Mouse (Mus musculus): ENCODE measurements around the gene Gm17349. TPM values are rescaled to one million over a fixed set of nuclear protein-coding genes. Genes with fewer than 3 reads are reported as not detected.

The Gm17349 gene
- polyA plus RNA-seq, 1 experiment from 2014 or later: not detected

DNA sequence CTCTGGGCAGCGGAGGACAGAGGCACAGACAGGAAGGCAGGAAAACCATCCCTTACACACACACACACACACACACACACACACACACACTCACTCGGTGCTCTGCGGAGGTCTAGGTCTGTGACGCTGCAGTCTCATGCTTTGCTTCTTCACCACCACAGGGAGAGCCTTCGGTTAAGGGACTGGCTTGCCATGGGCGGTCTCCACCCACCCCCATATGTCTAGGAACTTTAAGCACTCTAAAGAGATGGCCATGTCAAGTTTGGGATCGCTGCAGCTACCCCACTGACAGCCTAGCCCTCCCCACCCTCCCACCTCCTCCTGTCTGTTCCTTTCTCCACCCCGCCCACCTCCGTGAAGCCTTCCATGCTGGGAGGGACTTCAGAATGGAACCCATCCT is 49.3 kb downstream of the Gm17349 start:
- ATAC-seq (replicated peaks; ENCODE audit: low FRiP score) (no peak), DNase-seq (ENCODE audit: low spot score) (no peak)
- H3K27me3 ChIP-seq (ENCODE audit: control insufficient read depth, insufficient read depth, low read length): peaks cover 24% of the 10 kb centered on the region
- WGBS: 61% methylated on average over 9 of the region's 9 CpGs
- H3K4me2 ChIP-seq (ENCODE audit: low read depth, low read length, severe bottlenecking): no peak overlapping the region
- no peak overlapping the region for H3K4me3 ChIP-seq (ENCODE audit: low read depth, low read length)
- no peak overlapping the region for H3K27ac ChIP-seq (ENCODE audit: low read depth, low read length)
- no peaks in the 10 kb centered on the region for H3K9me3 ChIP-seq (ENCODE audit: control insufficient read depth, low read length)
- no peaks in the 10 kb centered on the region for H3K36me3 ChIP-seq (ENCODE audit: control insufficient read depth, insufficient read depth, low read length)
- H3K4me1 ChIP-seq (replicated peaks; ENCODE audit: control insufficient read depth, insufficient read depth, low read length): peaks cover 7% of the 10 kb centered on the region; the same call in 1 of the 2 replicates
- no peak overlapping the region for H3K9ac ChIP-seq (ENCODE audit: low read length)

DNA sequence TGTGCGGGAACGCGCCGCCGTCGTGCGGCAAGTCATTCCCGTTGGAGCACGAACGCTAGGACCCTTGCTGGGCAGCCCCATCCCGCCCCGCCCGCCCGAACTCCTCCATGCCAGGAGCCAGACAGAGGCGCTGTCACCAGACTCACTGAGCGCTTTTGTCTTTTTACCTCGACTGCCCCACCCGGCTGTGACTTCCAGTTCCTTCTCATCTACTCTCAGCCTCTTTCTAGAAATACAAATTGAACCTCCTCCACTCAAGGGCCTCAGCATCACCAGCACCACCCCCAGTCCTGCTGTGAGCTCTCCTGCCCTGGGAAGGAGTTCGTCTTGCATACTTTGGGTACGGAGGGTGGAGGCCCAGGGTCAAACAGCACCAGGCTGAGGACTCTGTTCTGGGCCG is 51.4 kb downstream of the Gm17349 start:
- peak overlapping the region; percentile 15 for H3K4me3 ChIP-seq (ENCODE audit: low read depth, low read length)
- DNase-seq (ENCODE audit: low spot score) (peak; percentile 53), ATAC-seq (replicated peaks; ENCODE audit: low FRiP score) (no peak)
- H3K27ac ChIP-seq (ENCODE audit: low read depth, low read length): no peak overlapping the region
- 3% methylated on average over 21 of the region's 21 CpGs for WGBS
- H3K4me1 ChIP-seq (replicated peaks; ENCODE audit: control insufficient read depth, insufficient read depth, low read length): peaks cover 20% of the 10 kb centered on the region
- H3K36me3 ChIP-seq (ENCODE audit: control insufficient read depth, insufficient read depth, low read length): no peaks in the 10 kb centered on the region
- peaks cover 24% of the 10 kb centered on the region for H3K27me3 ChIP-seq (ENCODE audit: control insufficient read depth, insufficient read depth, low read length)
- H3K9ac ChIP-seq (ENCODE audit: low read length): peak overlapping the region; percentile 20; the same call in 1 of the 2 replicates
- H3K9me3 ChIP-seq (ENCODE audit: control insufficient read depth, low read length): no peaks in the 10 kb centered on the region
- H3K4me2 ChIP-seq (ENCODE audit: low read depth, low read length, severe bottlenecking): peak overlapping the region; percentile 36

DNA sequence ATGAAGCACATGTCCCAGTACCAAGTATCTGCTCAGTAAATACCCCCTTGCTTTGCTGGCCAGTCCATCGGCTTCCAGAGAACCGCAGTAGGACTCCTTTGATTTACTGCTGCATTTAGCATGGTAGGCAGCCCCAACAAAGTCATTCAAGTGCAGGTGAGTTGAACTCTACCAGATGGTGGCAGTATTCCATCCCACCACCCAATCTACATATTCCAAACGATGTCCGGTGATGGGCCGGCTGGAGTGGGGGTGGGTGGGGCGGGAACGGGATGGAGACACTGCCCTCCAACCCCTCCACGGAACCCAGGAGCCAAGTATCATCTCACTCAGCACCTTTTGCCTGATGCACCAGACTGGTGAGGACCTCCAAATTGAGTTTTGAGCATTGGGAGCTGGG is 52.0 kb downstream of the Gm17349 start:
- H3K9me3 ChIP-seq (ENCODE audit: control insufficient read depth, low read length): no peaks in the 10 kb centered on the region
- no peak overlapping the region for H3K9ac ChIP-seq (ENCODE audit: low read length)
- no peaks in the 10 kb centered on the region for H3K36me3 ChIP-seq (ENCODE audit: control insufficient read depth, insufficient read depth, low read length)
- H3K4me3 ChIP-seq (ENCODE audit: low read depth, low read length): peak overlapping the region; percentile 15
- WGBS: 9% methylated on average over 8 of the region's 8 CpGs
- no peak overlapping the region for H3K27ac ChIP-seq (ENCODE audit: low read depth, low read length)
- no peak for DNase-seq (ENCODE audit: low spot score)
- peaks cover 24% of the 10 kb centered on the region for H3K27me3 ChIP-seq (ENCODE audit: control insufficient read depth, insufficient read depth, low read length)
- H3K4me2 ChIP-seq (ENCODE audit: low read depth, low read length, severe bottlenecking): peak overlapping the region; percentile 36; the same call in 1 of the 2 replicates
- peaks cover 24% of the 10 kb centered on the region for H3K4me1 ChIP-seq (replicated peaks; ENCODE audit: control insufficient read depth, insufficient read depth, low read length)
- ATAC-seq (replicated peaks; ENCODE audit: low FRiP score): no peak

Other genes with a start within 250 kb of the Gm17349 start
- 12.0 and 12.2 TPM in 2 replicates for gene Nckap5l, start 247.7 kb downstream of the Gm17349 start, polyA plus RNA-seq (2014; fragmentation: Nextera tagmentation; extraction: Ambion mirVana)
- 20.0 and 21.5 TPM in 2 replicates for gene Bcdin3d, start 230.8 kb downstream of the Gm17349 start, polyA plus RNA-seq (2014; fragmentation: Nextera tagmentation; extraction: Ambion mirVana)
- 0.21 and 0.95 TPM in 2 replicates for gene Faim2, start 177.3 kb downstream of the Gm17349 start, polyA plus RNA-seq (2014; fragmentation: Nextera tagmentation; extraction: Ambion mirVana)
- gene Aqp2, start 126.4 kb downstream of the Gm17349 start, polyA plus RNA-seq (2014; fragmentation: Nextera tagmentation; extraction: Ambion mirVana): not detected in 2 replicates
- 0.17 TPM in 1 of 2 replicates, not detected in the other for gene Aqp5, start 114.7 kb downstream of the Gm17349 start, polyA plus RNA-seq (2014; fragmentation: Nextera tagmentation; extraction: Ambion mirVana)
- not detected in 2 replicates for gene Aqp6, start 104.1 kb downstream of the Gm17349 start, polyA plus RNA-seq (2014; fragmentation: Nextera tagmentation; extraction: Ambion mirVana)
- gene Racgap1, start 53.8 kb downstream of the Gm17349 start, polyA plus RNA-seq (2014; fragmentation: Nextera tagmentation; extraction: Ambion mirVana): 201 and 217 TPM in 2 replicates
- 3.9 and 5.3 TPM in 2 replicates for gene Asic1, start 35.1 kb downstream of the Gm17349 start, polyA plus RNA-seq (2014; fragmentation: Nextera tagmentation; extraction: Ambion mirVana)
- gene Smarcd1, start 3.4 kb downstream of the Gm17349 start, polyA plus RNA-seq (2014; fragmentation: Nextera tagmentation; extraction: Ambion mirVana): 134 and 142 TPM in 2 replicates
- gene Gpd1, start 12.0 kb upstream of the Gm17349 start, polyA plus RNA-seq (2014; fragmentation: Nextera tagmentation; extraction: Ambion mirVana): 0.35 and 0.53 TPM in 2 replicates
- 140 and 154 TPM in 2 replicates for gene Cox14, start 20.1 kb upstream of the Gm17349 start, polyA plus RNA-seq (2014; fragmentation: Nextera tagmentation; extraction: Ambion mirVana)
- 59.2 and 59.7 TPM in 2 replicates for gene Cers5, start 67.4 kb upstream of the Gm17349 start, polyA plus RNA-seq (2014; fragmentation: Nextera tagmentation; extraction: Ambion mirVana)
- gene Lima1, start 170.0 kb upstream of the Gm17349 start, polyA plus RNA-seq (2014; fragmentation: Nextera tagmentation; extraction: Ambion mirVana): 40.3 and 40.5 TPM in 2 replicates

Measured in forebrain, embryonic 11.5 days (tissue).